Mouse (Mus musculus) adrenal gland (tissue): ENCODE data around the gene Mgat5.

Source experiments
- intact Hi-C: fragments of 180-260 bp; cut with DNase I; formaldehyde crosslinking; loops from one replicate; pipeline ENCODE4 v1.15.1; 2025
- long read RNA-seq, 2 experiments: library from polyadenylated mRNA; unstranded; transcript quantifications; one replicate each; pipeline ENCODE4 v2.0.0; 2020; ENCODE audit warnings: borderline replicate concordance in 1 of 2; ENCODE audit not compliant: insufficient replicate concordance in 1 of 2

Mgat5 gene
- long read RNA-seq, experiment 1, partial matches to known transcripts = 0 of 7 reads
- long read RNA-seq, experiment 1, other reads (novel, unspliced or antisense) = 7 of 7 reads
- long read RNA-seq, experiment 2, partial matches to known transcripts = 2 of 9 reads
- long read RNA-seq, experiment 2, other reads (novel, unspliced or antisense) = 7 of 9 reads

DNA sequence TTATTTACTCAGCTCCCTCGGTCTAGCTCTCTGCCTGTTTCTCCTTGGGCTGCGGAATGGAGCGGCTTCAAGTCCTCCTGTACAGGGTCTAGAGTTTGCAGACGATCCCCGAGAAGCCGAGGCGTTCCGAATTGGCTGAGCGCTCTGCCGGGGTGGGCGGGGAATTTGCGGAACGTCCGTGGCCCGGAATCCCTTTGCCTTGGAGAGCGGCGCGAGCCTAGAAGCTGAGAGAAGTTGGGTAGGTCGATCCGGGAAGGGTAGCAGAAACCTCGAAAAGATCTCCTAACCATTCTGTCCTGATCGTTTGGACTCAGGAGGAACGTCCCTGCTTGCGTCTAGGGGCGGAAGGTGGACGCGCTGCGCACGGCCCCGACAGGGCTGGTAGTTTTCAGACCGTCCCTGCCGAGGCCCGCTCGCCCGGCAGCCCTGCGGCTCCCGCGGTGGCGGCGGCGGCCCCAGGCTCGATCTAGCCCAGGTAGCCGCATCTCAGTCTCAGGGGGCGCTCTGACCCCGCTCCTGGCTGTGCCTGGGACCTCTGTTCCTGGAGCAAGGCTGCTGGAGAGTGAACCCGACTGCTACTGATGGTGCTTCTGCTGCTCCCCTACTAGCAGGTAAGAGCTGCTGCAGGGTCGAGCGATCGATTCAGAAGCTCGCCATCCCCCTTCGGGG is at the start of gene Mgat5:
Gene Mgat5, plus strand, starts transcription at position 199 of the 669 bp plus-strand sequence.
- intact Hi-C loops = no loop called here

DNA sequence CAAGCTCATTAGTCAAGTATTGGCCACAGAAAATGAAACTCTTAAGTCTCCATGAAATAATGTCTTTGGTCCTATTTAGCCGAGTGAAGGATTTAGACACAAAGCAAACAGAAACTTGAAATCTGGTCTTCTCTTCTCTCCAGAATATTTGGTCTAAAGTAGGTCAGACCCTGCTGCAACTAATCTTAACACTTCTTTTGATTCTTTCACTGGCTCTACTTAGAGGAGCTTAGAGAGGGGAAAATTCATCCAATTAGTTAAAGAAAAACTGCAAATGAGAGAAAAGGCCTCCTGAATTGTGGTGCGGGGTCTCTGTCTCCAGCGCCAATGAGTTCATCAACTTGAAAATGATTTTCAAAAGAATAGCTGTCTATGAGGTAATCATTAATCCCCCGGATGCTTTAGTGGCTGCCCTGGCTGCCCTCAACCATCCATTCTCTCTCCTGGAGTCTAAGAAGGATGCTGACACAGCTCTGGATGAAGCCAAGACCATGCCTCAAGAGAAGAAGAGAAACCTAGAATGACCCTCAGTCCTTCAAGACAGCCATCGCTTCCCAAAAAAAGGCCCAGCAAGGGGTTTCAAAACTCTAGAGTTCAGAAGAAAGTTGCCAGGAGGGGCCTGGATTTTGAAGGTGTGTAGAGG is 44.6 kb upstream of the Mgat5 start:
- intact Hi-C loops = no loop called here

GRCm38 (mm10) chr1:127164589-127165160 is 40.1 kb upstream of the Mgat5 start:
- intact Hi-C loops = no loop called here

DNA sequence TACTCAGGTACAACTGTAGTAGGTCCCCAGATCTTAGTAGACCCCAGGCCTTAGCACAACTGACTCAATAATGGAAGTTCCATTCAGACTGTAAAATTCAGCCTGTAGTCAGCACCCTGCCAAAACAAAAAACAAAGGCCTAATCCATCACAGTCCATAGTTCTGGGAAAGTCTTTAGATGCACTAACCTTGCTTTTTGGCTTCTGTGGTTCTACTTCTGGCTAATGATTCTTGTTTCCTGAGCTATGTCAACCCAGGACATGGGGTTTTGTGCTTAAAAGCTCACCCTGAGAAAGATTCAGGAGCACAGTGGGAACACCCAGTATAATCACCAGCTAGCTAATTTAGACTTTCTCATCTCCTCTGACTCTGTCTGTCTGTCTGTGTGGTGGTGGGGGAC is 38.3 kb upstream of the Mgat5 start:
- intact Hi-C loops = no loop called here

GRCm38 (mm10) chr1:127167586-127167985 is 37.2 kb upstream of the Mgat5 start:
- intact Hi-C loops = no loop called here

GRCm38 (mm10) chr1:127168205-127168604 is 36.6 kb upstream of the Mgat5 start:
- intact Hi-C loops = no loop called here

DNA sequence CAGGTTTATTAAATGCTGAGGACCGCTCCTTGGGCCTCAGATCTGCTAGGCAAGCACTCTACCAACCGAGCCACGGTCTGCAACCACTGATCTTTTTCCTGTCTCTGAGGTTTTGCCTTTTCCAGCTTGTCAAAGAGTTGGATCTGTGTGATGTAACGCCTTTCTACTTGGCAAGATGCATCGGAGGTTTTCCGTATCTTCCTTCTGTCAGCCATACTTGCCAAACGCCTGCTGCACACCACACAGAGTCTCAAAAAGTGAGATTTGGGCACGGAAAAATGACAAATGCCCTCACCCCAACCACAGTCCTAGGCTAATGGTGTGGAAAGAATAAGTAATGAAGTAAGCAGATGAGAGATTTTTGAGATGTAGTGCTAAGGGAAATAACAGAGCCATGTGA is 35.3 kb upstream of the Mgat5 start:
- intact Hi-C loops = no loop called here

DNA sequence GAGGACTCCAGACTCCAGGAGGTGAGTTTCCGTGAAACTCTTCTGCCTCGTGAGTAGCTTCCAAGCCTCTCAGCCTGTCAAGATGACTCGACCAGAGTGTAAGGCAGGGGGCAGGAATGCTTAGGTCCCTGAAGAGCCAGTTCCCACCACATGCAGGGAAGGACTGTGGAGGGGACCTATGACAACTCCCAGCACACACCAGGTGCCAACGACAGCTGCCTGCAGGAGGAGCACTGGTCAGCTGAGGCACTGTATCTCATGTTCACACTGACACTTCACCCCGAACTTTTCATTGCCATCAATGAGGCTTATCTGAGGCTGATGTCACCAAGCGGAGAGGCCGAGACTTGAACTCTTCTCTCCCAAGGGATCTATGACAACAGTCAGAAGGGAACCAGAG is 33.5 kb upstream of the Mgat5 start:
- intact Hi-C loops = no loop called here

GRCm38 (mm10) chr1:127173448-127173847 is 31.4 kb upstream of the Mgat5 start:
- intact Hi-C loops = no loop called here

GRCm38 (mm10) chr1:127192396-127192795 is 12.4 kb upstream of the Mgat5 start:
- intact Hi-C loops = no loop called here

- intact Hi-C loops = no loop called here
Observed at GRCm38 (mm10) chr1:127199186-127199585, 5.6 kb upstream of the Mgat5 start.

- intact Hi-C loops = loop anchor here (2.0 kb wide), 1 partner anchor 208 kb away; no protein-coding TSS in a partner anchor
Observed at GRCm38 (mm10) chr1:127202360-127202759, 2.5 kb upstream of the Mgat5 start.

GRCm38 (mm10) chr1:127203231-127203764 is 1.5 kb upstream of the Mgat5 start:
- intact Hi-C loops = loop anchor here (1.0 to 2.0 kb wide), 2 partner anchors 208 to 255 kb away; no protein-coding TSS in a partner anchor

DNA sequence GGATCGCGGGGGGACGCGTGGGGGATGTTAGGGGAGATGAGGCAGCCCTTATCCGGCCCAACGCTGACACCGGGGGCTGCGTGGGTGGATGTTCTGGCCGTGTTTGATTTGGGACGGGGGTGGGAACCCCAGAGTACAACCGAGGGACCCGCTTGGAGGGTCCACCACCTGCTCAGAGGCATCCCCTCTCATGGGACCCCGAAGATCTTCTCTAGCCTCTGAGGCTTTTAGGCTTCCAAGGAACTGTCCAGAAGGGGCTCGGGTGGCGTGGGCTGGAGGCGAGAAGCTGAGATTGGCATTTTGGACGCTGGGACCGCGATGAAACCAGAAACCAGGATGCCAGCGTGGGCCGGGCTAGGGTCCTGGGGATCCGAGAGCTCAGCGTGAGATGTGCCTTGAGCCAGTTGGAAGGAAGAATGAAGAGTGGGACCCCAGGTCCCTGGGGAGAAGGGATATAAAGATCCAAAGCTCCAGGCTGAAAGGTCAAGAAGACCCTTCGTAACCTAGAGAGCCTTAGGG is 745 bp downstream of the Mgat5 start:
- intact Hi-C loops = no loop called here

DNA sequence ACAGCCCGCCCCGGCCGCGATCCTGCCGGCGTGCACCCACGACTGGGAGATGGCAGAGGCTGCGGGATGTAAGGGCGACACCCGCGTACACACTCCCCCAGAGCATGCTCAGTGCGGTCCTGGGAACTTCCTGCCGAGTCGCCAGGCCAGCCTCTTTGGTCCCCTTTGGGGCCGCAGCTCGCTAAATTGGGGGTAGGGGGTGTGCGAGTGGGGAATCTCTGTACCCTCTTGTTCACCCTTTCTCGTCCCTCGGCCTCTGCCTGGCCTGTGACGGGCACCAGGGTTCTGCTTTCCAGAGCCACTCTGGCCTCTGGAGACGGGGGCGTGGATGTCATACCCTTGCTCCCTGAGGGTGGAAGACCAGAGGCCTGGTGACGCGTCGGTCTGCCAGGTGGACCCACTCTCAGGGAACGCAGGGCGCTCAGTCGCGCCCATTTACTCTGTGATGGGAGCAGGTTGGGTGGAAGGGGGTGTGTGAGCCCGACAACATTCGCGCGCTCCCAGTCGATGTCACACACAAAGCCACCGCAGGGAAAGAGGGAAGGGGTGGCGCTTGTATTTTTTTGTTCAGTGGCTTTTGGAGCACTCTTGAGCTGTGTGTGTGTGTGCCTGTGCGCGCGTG is 1.3 kb downstream of the Mgat5 start:
- intact Hi-C loops = no loop called here

- intact Hi-C loops = no loop called here
Observed at GRCm38 (mm10) chr1:127206881-127207555, 2.2 kb downstream of the Mgat5 start.

- intact Hi-C loops = no loop called here
Observed at GRCm38 (mm10) chr1:127208167-127208566, 3.4 kb downstream of the Mgat5 start.

DNA sequence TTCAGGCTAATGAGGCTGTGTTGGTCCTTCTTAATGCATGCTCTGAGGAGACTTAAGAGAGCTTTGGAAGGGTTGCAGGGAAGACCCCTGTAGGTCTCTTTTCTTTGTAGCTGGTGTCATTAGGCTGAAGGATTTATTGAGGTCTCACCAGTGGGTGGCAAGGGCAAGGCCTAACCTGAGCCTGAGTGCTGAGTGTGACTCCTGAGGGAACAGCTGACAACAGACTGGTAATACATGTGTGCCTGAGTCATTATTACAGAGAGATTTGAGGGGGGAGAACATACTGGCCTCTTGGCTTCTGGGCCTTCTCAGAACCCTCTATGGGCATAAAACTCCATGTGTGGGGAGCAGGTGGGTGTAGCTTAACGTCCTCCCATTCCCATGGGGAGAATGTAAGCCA is 8.0 kb downstream of the Mgat5 start:
- intact Hi-C loops = no loop called here

DNA sequence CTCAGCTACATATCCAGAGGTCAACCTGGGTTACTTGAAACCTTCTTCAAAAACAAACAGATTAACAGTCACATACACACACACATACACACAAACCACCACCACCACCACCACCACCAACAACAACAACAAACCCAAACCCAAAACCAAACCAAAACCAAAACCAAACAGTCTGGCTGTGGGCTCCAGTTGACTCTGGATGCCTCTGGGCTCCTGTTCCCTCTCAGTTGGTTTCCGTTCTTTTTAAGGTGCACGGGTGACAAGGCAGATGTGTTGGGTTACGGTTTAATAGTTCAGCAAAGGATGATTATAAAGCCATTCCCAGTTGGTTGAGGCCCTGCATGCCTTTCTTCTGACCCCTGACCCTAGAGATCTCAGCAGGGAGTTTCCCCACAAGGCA is 8.6 kb downstream of the Mgat5 start:
- intact Hi-C loops = no loop called here

GRCm38 (mm10) chr1:127214585-127215232 is 9.9 kb downstream of the Mgat5 start:
- intact Hi-C loops = no loop called here
